Mouse (Mus musculus) kidney, adult 2 months (tissue): Measurements from ENCODE around the gene Cebpe. TPM values are rescaled to one million over a fixed set of nuclear protein-coding genes. Genes with fewer than 3 reads are reported as not detected.
A peak's percentile ranks its signal among the peaks of the same experiment; 100 is the strongest.

Experiments
- DNase-seq: peaks from one replicate; pipeline ENCODE4 v3.0.0; 2021
- H3K27ac ChIP-seq: fragments of 200-500 bp; 2 replicates; pipeline ENCODE4 v1.5.1; 2012; ENCODE audit warnings: low read depth, low read length, control low read depth, inconsistent platforms; ENCODE audit not compliant: insufficient read depth
- H3K27me3 ChIP-seq: fragments of 200-500 bp; replicated peaks from 2 replicates; pipeline ENCODE4 v1.6.1; 2012; ENCODE audit warnings: mild to moderate bottlenecking, moderate library complexity, low read length, inconsistent platforms; ENCODE audit not compliant: control insufficient read depth, insufficient read depth
- H3K36me3 ChIP-seq: fragments of 200-500 bp; 2 replicates; pipeline ENCODE4 v1.6.1; 2012; ENCODE audit warnings: mild to moderate bottlenecking, moderate library complexity, low read length, inconsistent platforms; ENCODE audit not compliant: control insufficient read depth, insufficient read depth
- H3K4me1 ChIP-seq: fragments of 200-500 bp; 2 replicates; pipeline ENCODE4 v1.6.1; 2011; ENCODE audit warnings: low read length; ENCODE audit not compliant: control insufficient read depth, insufficient read depth
- H3K4me3 ChIP-seq: fragments of 200-500 bp; 2 replicates; pipeline ENCODE4 v1.5.1; 2011; ENCODE audit warnings: mild to moderate bottlenecking, low read depth, low read length, control low read depth; ENCODE audit not compliant: insufficient read depth
- CTCF ChIP-seq: fragments of 200-500 bp; conservative IDR thresholded peaks from 2 replicates; pipeline ENCODE4 v1.5.1; 2011; ENCODE audit warnings: low read depth, mild to moderate bottlenecking, control low read depth, low read length, moderate library complexity, mixed read lengths; ENCODE audit not compliant: insufficient read depth, insufficient read length
- POLR2A ChIP-seq: fragments of 200-500 bp; IDR thresholded peaks from one replicate; pipeline ENCODE4 v1.6.1; 2011; ENCODE audit warnings: low read depth, low read length, control low read depth
- WGBS: fragments of 180-500 bp; shearing (Covaris S2); methylation state at CpG from one replicate; pipeline ENCODE4 v1.1.7; 2018; 5-methylcytosine and 5-hydroxymethylcytosine counted together
- polyA plus RNA-seq: library from polyadenylated mRNA; depleted of rRNA; stranded (reverse); fragments of >200 nt; gene quantifications from 2 replicates; pipeline ENCODE4 v1.2.3, GENCODE M21; 2012

The Cebpe gene
- polyA plus RNA-seq, 1 experiment: 0.30 TPM

GRCm38 (mm10) chr14:54709054-54709453 lies 2.9 kb downstream of the Cebpe start:
- Histone ChIP-seq H3K27me3 (no peaks in the 10 kb centered on the region), H3K36me3 (no peaks in the 10 kb centered on the region), H3K4me3 (no peak overlapping the region), H3K4me1 (no peaks in the 10 kb centered on the region; the same call in 1 of the 2 replicates), H3K27ac (no peak overlapping the region)
- 93% methylated on average over 9 of the region's 9 CpGs for WGBS
- no peak for DNase-seq
- TF ChIP-seq CTCF: no peak
- TF ChIP-seq POLR2A: no peak

- no peak overlapping the region for H3K4me3 ChIP-seq
- no peaks in the 10 kb centered on the region for H3K36me3 ChIP-seq
- H3K27me3 ChIP-seq: no peaks in the 10 kb centered on the region
- H3K27ac ChIP-seq: no peak overlapping the region
- no peaks in the 10 kb centered on the region for H3K4me1 ChIP-seq
- 65% methylated on average over 17 of the region's 17 CpGs for WGBS
- DNase-seq: no peak
- no peak for TF ChIP-seq POLR2A
- no peak for TF ChIP-seq CTCF
Observed at GRCm38 (mm10) chr14:54706589-54707320, 5.2 kb downstream of the Cebpe start.

- DNase-seq: no peak
Observed at GRCm38 (mm10) chr14:54705844-54706243, 6.1 kb downstream of the Cebpe start.

GRCm38 (mm10) chr14:54703207-54703606 lies 8.8 kb downstream of the Cebpe start:
- Histone ChIP-seq H3K4me3 (no peak overlapping the region), H3K27ac (no peak overlapping the region), H3K36me3 (no peaks in the 10 kb centered on the region), H3K4me1 (no peaks in the 10 kb centered on the region), H3K27me3 (no peaks in the 10 kb centered on the region)
- TF ChIP-seq CTCF: no peak
- TF ChIP-seq POLR2A: no peak
- DNase-seq: no peak
- 34% methylated on average over 10 of the region's 10 CpGs for WGBS

More at GRCm38 (mm10) chr14:54705844-54706243, 6.1 kb downstream of the Cebpe start:
- no peak for TF ChIP-seq POLR2A
- TF ChIP-seq CTCF: no peak
- H3K4me1 ChIP-seq: no peaks in the 10 kb centered on the region
- H3K27me3 ChIP-seq: no peaks in the 10 kb centered on the region
- H3K36me3 ChIP-seq: no peaks in the 10 kb centered on the region
- WGBS: 68% methylated on average over 5 of the region's 5 CpGs
- H3K4me3 ChIP-seq: no peak overlapping the region
- no peak overlapping the region for H3K27ac ChIP-seq

GRCm38 (mm10) chr14:54701298-54701697 lies 10.7 kb downstream of the Cebpe start:
- 7% methylated on average over 6 of the region's 6 CpGs for WGBS
- no peak for TF ChIP-seq POLR2A
- peak; percentile 94 for TF ChIP-seq CTCF
- no peaks in the 10 kb centered on the region for H3K4me1 ChIP-seq
- DNase-seq: peak; percentile 79
- no peaks in the 10 kb centered on the region for H3K27me3 ChIP-seq
- no peak overlapping the region for H3K27ac ChIP-seq
- H3K36me3 ChIP-seq: no peaks in the 10 kb centered on the region
- no peak overlapping the region for H3K4me3 ChIP-seq

- H3K36me3 ChIP-seq: no peaks in the 10 kb centered on the region
- no peaks in the 10 kb centered on the region for H3K27me3 ChIP-seq
- DNase-seq: no peak
- H3K4me3 ChIP-seq: no peak overlapping the region
- H3K4me1 ChIP-seq: peaks cover 5% of the 10 kb centered on the region
- no peak overlapping the region for H3K27ac ChIP-seq
- WGBS: 58% methylated on average over 3 of the region's 3 CpGs
- TF ChIP-seq CTCF: no peak
- TF ChIP-seq POLR2A: no peak
Observed at GRCm38 (mm10) chr14:54699586-54699985, 12.4 kb downstream of the Cebpe start.

GRCm38 (mm10) chr14:54698733-54699132 lies 13.2 kb downstream of the Cebpe start, which contains the start of gene Gm29776:
Gene Gm29776, minus strand, starts transcription at chr14:54698833.
- WGBS: 91% methylated on average over 4 of the region's 4 CpGs
- Histone ChIP-seq H3K4me1 (peaks cover 7% of the 10 kb centered on the region), H3K36me3 (no peaks in the 10 kb centered on the region), H3K27me3 (no peaks in the 10 kb centered on the region), H3K27ac (no peak within 1 kb of the TSS), H3K4me3 (no peak within 1 kb of the TSS)
- TF ChIP-seq POLR2A: no peak
- TF ChIP-seq CTCF: no peak
- DNase-seq: no peak
